Comparison of ENCODE assay signal across 9 mouse cellular contexts in genomic region chr11:21992761-21993596, GRCm38 (mm10). TPM values are rescaled to one million over a fixed set of nuclear protein-coding genes. Genes with fewer than 3 reads are reported as not detected.
DNase-seq lines count a peak whose midpoint lies in the region; ATAC-seq and TF ChIP-seq lines count a peak whose summit lies in the region.
"Had no signal": no experiment of that assay in that cellular context is flagged by ENCODE, and none has a peak within 500 bp of the region (broad histone marks: within the 10 kb centered on the region; RNA-seq: fewer than 3 reads in every experiment).

No protein-coding gene starts in this region.

- no peak for TF ChIP-seq CTCF in lung, embryonic 14.5 days (IDR thresholded peaks at IDR 0.05; ENCODE audit: low read depth)

- H3K9me3 ChIP-seq in lung, embryonic 14.5 days (ENCODE audit: low read depth, low read length) = no peaks in the 10 kb centered on the region
- no peaks in the 10 kb centered on the region for H3K9me3 ChIP-seq in embryonic facial prominence, embryonic 13.5 days
- no peaks in the 10 kb centered on the region for H3K9me3 ChIP-seq in heart, embryonic 15.5 days (replicated peaks)
- 0 out of 2 replicates have a peak, but pooled peaks cover 3% of the 10 kb centered on the region for H3K9me3 ChIP-seq in limb, embryonic 13.5 days
- H3K9me3 ChIP-seq in stomach, embryonic 14.5 days (ENCODE audit: control insufficient read depth, low read depth, low read length) = no peaks in the 10 kb centered on the region

- no peak overlapping the region for H3K9ac ChIP-seq in lung, embryonic 14.5 days
- peak overlapping the region; percentile 46 for H3K9ac ChIP-seq in embryonic facial prominence, embryonic 13.5 days
- no peak overlapping the region for H3K9ac ChIP-seq in heart, embryonic 15.5 days
- no peak overlapping the region for H3K9ac ChIP-seq in limb, embryonic 13.5 days
- H3K9ac ChIP-seq in stomach, embryonic 14.5 days (replicated peaks; ENCODE audit: low read depth, low read length) = no peak overlapping the region

- ATAC-seq in lung, embryonic 14.5 days (ENCODE audit: insufficient read depth) = no peak
- peak; percentile 52 for ATAC-seq in embryonic facial prominence, embryonic 13.5 days (ENCODE audit: insufficient number of reproducible peaks, insufficient read depth, low FRiP score, low TSS enrichment, low read depth)
- ATAC-seq in heart, embryonic 15.5 days (replicated peaks; ENCODE audit: insufficient number of reproducible peaks, insufficient read depth, low FRiP score, low read depth) = no peak
- peak; percentile 18; the same call in 1 of the 2 replicates for ATAC-seq in limb, embryonic 13.5 days (ENCODE audit: low FRiP score, low read depth)
- ATAC-seq in stomach, embryonic 14.5 days (ENCODE audit: insufficient number of reproducible peaks, insufficient read depth, low FRiP score, low read depth) = no peak

- DNase-seq in lung, embryonic 14.5 days = no peak
- DNase-seq in lung, postnatal 36 days = no peak
- no peak for DNase-seq in layer of hippocampus, adult 9-10 months (ENCODE audit: low spot score)
- DNase-seq in layer of hippocampus, adult 18-20 months (ENCODE audit: low spot score in 2 of 2) = no peak

- no peaks in the 10 kb centered on the region for H3K4me1 ChIP-seq in lung, embryonic 14.5 days (ENCODE audit: insufficient read depth)
- peaks cover 26% of the 10 kb centered on the region; the same call in 1 of the 2 replicates for H3K4me1 ChIP-seq in embryonic facial prominence, embryonic 13.5 days
- H3K4me1 ChIP-seq in heart, embryonic 15.5 days (replicated peaks) = peaks cover 29% of the 10 kb centered on the region
- H3K4me1 ChIP-seq in limb, embryonic 13.5 days = peaks cover 24% of the 10 kb centered on the region
- peaks cover 11% of the 10 kb centered on the region for H3K4me1 ChIP-seq in stomach, embryonic 14.5 days (ENCODE audit: control insufficient read depth, insufficient read depth, low read length)

- WGBS in lung, embryonic 14.5 days = 2% methylated on average over 95 of the region's 96 CpGs
- 3% methylated on average over 94 of the region's 96 CpGs for WGBS in embryonic facial prominence, embryonic 13.5 days
- 5% methylated on average over 89 of the region's 96 CpGs for WGBS in heart, embryonic 15.5 days
- WGBS in limb, embryonic 13.5 days = 2% methylated on average over 94 of the region's 96 CpGs
- WGBS in stomach, embryonic 14.5 days = 2% methylated on average over 93 of the region's 96 CpGs

- no peaks in the 10 kb centered on the region for H3K36me3 ChIP-seq in lung, embryonic 14.5 days (ENCODE audit: insufficient read depth)
- no peaks in the 10 kb centered on the region for H3K36me3 ChIP-seq in embryonic facial prominence, embryonic 13.5 days
- H3K36me3 ChIP-seq in heart, embryonic 15.5 days = no peaks in the 10 kb centered on the region
- H3K36me3 ChIP-seq in limb, embryonic 13.5 days = no peaks in the 10 kb centered on the region
- H3K36me3 ChIP-seq in stomach, embryonic 14.5 days (ENCODE audit: control insufficient read depth, insufficient read depth, low read length) = no peaks in the 10 kb centered on the region

- H3K27ac ChIP-seq in lung, embryonic 14.5 days (ENCODE audit: low read depth) = no peak overlapping the region
- H3K27ac ChIP-seq in embryonic facial prominence, embryonic 13.5 days = no peak overlapping the region
- no peak overlapping the region for H3K27ac ChIP-seq in heart, embryonic 15.5 days
- H3K27ac ChIP-seq in limb, embryonic 13.5 days = no peak overlapping the region
- H3K27ac ChIP-seq in stomach, embryonic 14.5 days (ENCODE audit: low read length) = no peak overlapping the region

- peaks cover 83% of the 10 kb centered on the region for H3K27me3 ChIP-seq in lung, embryonic 14.5 days (ENCODE audit: insufficient read depth, low read length)
- H3K27me3 ChIP-seq in embryonic facial prominence, embryonic 13.5 days = peaks cover 85% of the 10 kb centered on the region
- H3K27me3 ChIP-seq in heart, embryonic 15.5 days = peaks cover 83% of the 10 kb centered on the region
- peaks cover 86% of the 10 kb centered on the region for H3K27me3 ChIP-seq in limb, embryonic 13.5 days
- peaks cover 46% of the 10 kb centered on the region for H3K27me3 ChIP-seq in stomach, embryonic 14.5 days (ENCODE audit: control insufficient read depth, insufficient read depth, low read length)

- H3K4me3 ChIP-seq in lung, embryonic 14.5 days (ENCODE audit: low read depth, low read length) = peak overlapping the region; percentile 14
- H3K4me3 ChIP-seq in embryonic facial prominence, embryonic 13.5 days = peak overlapping the region; percentile 27
- H3K4me3 ChIP-seq in heart, embryonic 15.5 days = peak overlapping the region; percentile 9; the same call in 1 of the 2 replicates
- peak overlapping the region; percentile 21 for H3K4me3 ChIP-seq in limb, embryonic 13.5 days
- no peak overlapping the region for H3K4me3 ChIP-seq in stomach, embryonic 14.5 days (ENCODE audit: low read depth, low read length)

- 0 out of 2 replicates have a peak overlapping the region, but pooled peaks have one; percentile 20 for H3K4me2 ChIP-seq in lung, embryonic 14.5 days
- H3K4me2 ChIP-seq in embryonic facial prominence, embryonic 13.5 days = peak overlapping the region; percentile 46
- peak overlapping the region; percentile 31 for H3K4me2 ChIP-seq in heart, embryonic 15.5 days
- peak overlapping the region; percentile 34 for H3K4me2 ChIP-seq in limb, embryonic 13.5 days (replicated peaks)
- H3K4me2 ChIP-seq in stomach, embryonic 14.5 days (replicated peaks; ENCODE audit: low read depth, low read length) = peak overlapping the region; percentile 3; the same call in 1 of the 2 replicates

RNA-seq across cellular contexts. Expression of gene Otx1, which starts 9.7 kb away (rescaled TPM):
- polyA plus RNA-seq in lung, embryonic 14.5 days (2014; fragmentation: Nextera tagmentation; extraction: Ambion mirVana) = 0.38 and 0.39 TPM in 2 replicates
- polyA plus RNA-seq in embryonic facial prominence, embryonic 13.5 days (2015; fragmentation: Nextera tagmentation; extraction: Ambion mirVana) = 9.5 and 10.0 TPM in 2 replicates
- 0.15 and 0.46 TPM in 2 replicates for polyA plus RNA-seq in heart, embryonic 15.5 days (2015; fragmentation: Nextera tagmentation; extraction: Ambion mirVana)
- polyA plus RNA-seq in limb, embryonic 13.5 days (2015; fragmentation: Nextera tagmentation; extraction: Ambion mirVana) = 1.5 and 1.6 TPM in 2 replicates
- polyA plus RNA-seq in stomach, embryonic 14.5 days (2014; fragmentation: Nextera tagmentation; extraction: Ambion mirVana) = 0.09 and 0.17 TPM in 2 replicates
- 1 to 10 TPM; 3.2 to 4.6 TPM for total RNA-seq in layer of hippocampus, adult 18-20 months (2021)
- polyA plus RNA-seq: large intestine, adult 2 months had no signal

Comparison
In these comparisons a context has a peak if more than half of its experiments do, and no peak if none do; other contexts are left out.
1. ATAC-seq: peak in embryonic facial prominence, embryonic 13.5 days (single experiment) and limb, embryonic 13.5 days (single experiment); none in lung, embryonic 14.5 days (single experiment), heart, embryonic 15.5 days (single experiment) and stomach, embryonic 14.5 days (single experiment).
2. Peak in every context shown above with its lines, with median percentiles within 50 percentile points of each other: H3K4me2 ChIP-seq.